Mouse (Mus musculus): ENCODE measurements around the gene Glra2. TPM values are rescaled to one million over a fixed set of nuclear protein-coding genes. Genes with fewer than 3 reads are reported as not detected.
A peak's percentile ranks its signal among the peaks of the same experiment; 100 is the strongest.
"Not testable (repeated sequence)": the region's sequence is repeated elsewhere in the genome, so short reads cannot be mapped to it uniquely, and the experiment has no call there.

Glra2 gene
- polyA plus RNA-seq (2015; fragmentation: Nextera tagmentation; extraction: Ambion mirVana), result 0.09 and 0.13 TPM in 2 replicates

- Histone ChIP-seq H3K27me3 (no peaks in the 10 kb centered on the region), H3K9ac (no peak within 1 kb of the TSS), H3K4me2 (replicated peaks) (peak within 1 kb of the TSS; percentile 57), H3K4me3 (peak within 1 kb of the TSS; percentile 23; the same call in 1 of the 2 replicates), H3K27ac (no peak within 1 kb of the TSS), H3K36me3 (no peaks in the 10 kb centered on the region), H3K9me3 (no peaks in the 10 kb centered on the region), H3K4me1 (no peaks in the 10 kb centered on the region)
- WGBS, result 12% methylated on average over 12 of the region's 12 CpGs
- no peak; the same call in 1 of the 2 replicates for ATAC-seq (ENCODE audit: low FRiP score, low read depth)
Measured at GRCm38 (mm10) chrX:165326939-165327698, at the start of gene Glra2. Gene Glra2 (minus strand): TSS chrX:165327393.

- 71% methylated on average over 1 of the region's 1 CpGs for whole genome bisulfite sequencing
- no peak overlapping the region for H3K4me3 ChIP-seq
- no peak for ATAC-seq (ENCODE audit: low FRiP score, low read depth)
Measured at GRCm38 (mm10) chrX:165362798-165363197, 35.6 kb upstream of the Glra2 start.

GRCm38 (mm10) chrX:165344611-165345010 lies 17.4 kb upstream of the Glra2 start:
- H3K9ac ChIP-seq, result no peak overlapping the region
- no peaks in the 10 kb centered on the region for H3K27me3 ChIP-seq
- H3K9me3 ChIP-seq, result no peaks in the 10 kb centered on the region
- no peaks in the 10 kb centered on the region for H3K36me3 ChIP-seq
- H3K27ac ChIP-seq, result no peak overlapping the region
- no peak overlapping the region for H3K4me2 ChIP-seq (replicated peaks)
- H3K4me1 ChIP-seq, result no peaks in the 10 kb centered on the region
- WGBS, result 83% methylated on average over 5 of the region's 5 CpGs
- no peak for ATAC-seq (ENCODE audit: low FRiP score, low read depth)
- no peak overlapping the region for H3K4me3 ChIP-seq

More at GRCm38 (mm10) chrX:165362798-165363197, 35.6 kb upstream of the Glra2 start:
- no peaks in the 10 kb centered on the region for H3K9me3 ChIP-seq
- H3K4me1 ChIP-seq, result no peaks in the 10 kb centered on the region
- H3K27ac ChIP-seq, result no peak overlapping the region
- H3K36me3 ChIP-seq, result no peaks in the 10 kb centered on the region
- no peak overlapping the region for H3K4me2 ChIP-seq (replicated peaks)
- no peak overlapping the region for H3K9ac ChIP-seq
- H3K27me3 ChIP-seq, result no peaks in the 10 kb centered on the region

- no peaks in the 10 kb centered on the region for H3K27me3 ChIP-seq
- no peaks in the 10 kb centered on the region for H3K36me3 ChIP-seq
- peak overlapping the region; percentile 57 for H3K4me2 ChIP-seq (replicated peaks)
- no peaks in the 10 kb centered on the region for H3K4me1 ChIP-seq
- 18% methylated on average over 9 of the region's 9 CpGs for WGBS
- no peak overlapping the region for H3K9ac ChIP-seq
- peak overlapping the region; percentile 23; the same call in 1 of the 2 replicates for H3K4me3 ChIP-seq
- H3K27ac ChIP-seq, result no peak overlapping the region
- ATAC-seq (ENCODE audit: low FRiP score, low read depth), result no peak
- H3K9me3 ChIP-seq, result no peaks in the 10 kb centered on the region
Measured at GRCm38 (mm10) chrX:165327699-165328333, 623 bp upstream of the Glra2 start.

- no peaks in the 10 kb centered on the region for H3K9me3 ChIP-seq
- H3K36me3 ChIP-seq, result no peaks in the 10 kb centered on the region
- no peak overlapping the region for H3K27ac ChIP-seq
- 49% methylated on average over 1 of the region's 1 CpGs for WGBS
- ATAC-seq (ENCODE audit: low FRiP score, low read depth), result no peak
- no peak overlapping the region for H3K4me2 ChIP-seq (replicated peaks)
- no peaks in the 10 kb centered on the region for H3K4me1 ChIP-seq
- H3K9ac ChIP-seq, result no peak overlapping the region
- no peak overlapping the region for H3K4me3 ChIP-seq
- H3K27me3 ChIP-seq, result no peaks in the 10 kb centered on the region; the same call in 1 of the 2 replicates
Measured at GRCm38 (mm10) chrX:165193550-165193949, 133.6 kb downstream of the Glra2 start.

- WGBS, result 53% methylated on average over 1 of the region's 1 CpGs
- Histone ChIP-seq H3K27ac (no peak overlapping the region), H3K36me3 (no peaks in the 10 kb centered on the region), H3K9ac (no peak overlapping the region), H3K4me2 (replicated peaks) (no peak overlapping the region), H3K4me1 (no peaks in the 10 kb centered on the region), H3K4me3 (no peak overlapping the region), H3K27me3 (0 out of 2 replicates have a peak, but pooled peaks cover 4% of the 10 kb centered on the region), H3K9me3 (no peaks in the 10 kb centered on the region)
- no peak for ATAC-seq (ENCODE audit: low FRiP score, low read depth)
Measured at GRCm38 (mm10) chrX:165191170-165191569, 136.0 kb downstream of the Glra2 start.

GRCm38 (mm10) chrX:165182948-165183347 lies 144.2 kb downstream of the Glra2 start:
- not testable (repeated sequence) for H3K27ac ChIP-seq; H3K4me2 ChIP-seq (replicated peaks); H3K36me3 ChIP-seq; ATAC-seq (ENCODE audit: low FRiP score, low read depth); H3K9ac ChIP-seq; H3K27me3 ChIP-seq; H3K4me3 ChIP-seq; H3K4me1 ChIP-seq; H3K9me3 ChIP-seq
- WGBS, result 84% methylated on average over 2 of the region's 2 CpGs

GRCm38 (mm10) chrX:165156549-165156948 lies 170.6 kb downstream of the Glra2 start:
- Histone ChIP-seq H3K36me3 (no peaks in the 10 kb centered on the region), H3K27ac (no peak overlapping the region), H3K9me3 (no peaks in the 10 kb centered on the region), H3K9ac (no peak overlapping the region), H3K4me2 (replicated peaks) (no peak overlapping the region), H3K4me3 (no peak overlapping the region), H3K4me1 (no peaks in the 10 kb centered on the region), H3K27me3 (no peaks in the 10 kb centered on the region)
- ATAC-seq (ENCODE audit: low FRiP score, low read depth), result no peak
- WGBS, result 83% methylated on average over 1 of the region's 1 CpGs

GRCm38 (mm10) chrX:165104171-165104570 lies 223.0 kb downstream of the Glra2 start:
- no peak overlapping the region for H3K4me2 ChIP-seq (replicated peaks)
- H3K9ac ChIP-seq, result no peak overlapping the region
- H3K4me3 ChIP-seq, result no peak overlapping the region
- no peaks in the 10 kb centered on the region for H3K9me3 ChIP-seq
- H3K27me3 ChIP-seq, result no peaks in the 10 kb centered on the region
- H3K27ac ChIP-seq, result no peak overlapping the region
- no peak for ATAC-seq (ENCODE audit: low FRiP score, low read depth)
- no peaks in the 10 kb centered on the region for H3K4me1 ChIP-seq
- no peaks in the 10 kb centered on the region for H3K36me3 ChIP-seq
- WGBS, result 76% methylated on average over 1 of the region's 1 CpGs
